Mouse (Mus musculus): ENCODE results near the gene Pnpla1. TPM values are rescaled to one million over a fixed set of nuclear protein-coding genes. Genes with fewer than 3 reads are reported as not detected.
"Not testable (repeated sequence)": the region's sequence is repeated elsewhere in the genome, so short reads cannot be mapped to it uniquely, and the experiment has no call there.

The Pnpla1 gene
- 0.38 and 0.53 TPM in 2 replicates for polyA plus RNA-seq (2015; fragmentation: Nextera tagmentation; extraction: Ambion mirVana)

- Histone ChIP-seq H3K27me3 (no peaks in the 10 kb centered on the region), H3K9ac (no peak within 1 kb of the TSS), H3K4me2 (replicated peaks) (no peak within 1 kb of the TSS), H3K9me3 (peaks cover 14% of the 10 kb centered on the region), H3K36me3 (no peaks in the 10 kb centered on the region), H3K4me1 (no peaks in the 10 kb centered on the region), H3K27ac (no peak within 1 kb of the TSS), H3K4me3 (no peak within 1 kb of the TSS)
- ATAC-seq (ENCODE audit: low FRiP score, low read depth): no peak
- 35% methylated on average over 12 of the region's 12 CpGs for WGBS
Observed at GRCm38 (mm10) chr17:28858205-28858604, at the start of gene Pnpla1. Pnpla1 (plus strand) TSS chr17:28858411.

- H3K36me3 ChIP-seq: peaks cover 79% of the 10 kb centered on the region
- H3K4me3 ChIP-seq: no peak overlapping the region
- WGBS: 98% methylated on average over 8 of the region's 8 CpGs
Observed at GRCm38 (mm10) chr17:28808714-28809113, 49.5 kb upstream of the Pnpla1 start.

GRCm38 (mm10) chr17:28809175-28809831 lies 48.9 kb upstream of the Pnpla1 start:
- no peak overlapping the region for H3K27ac ChIP-seq
- ATAC-seq (ENCODE audit: low FRiP score, low read depth): no peak
- H3K36me3 ChIP-seq: peaks cover 85% of the 10 kb centered on the region
- H3K27me3 ChIP-seq: no peaks in the 10 kb centered on the region
- no peaks in the 10 kb centered on the region for H3K9me3 ChIP-seq
- no peak overlapping the region for H3K4me3 ChIP-seq
- 98% methylated on average over 10 of the region's 10 CpGs for WGBS
- no peak overlapping the region for H3K4me2 ChIP-seq (replicated peaks)
- H3K4me1 ChIP-seq: no peaks in the 10 kb centered on the region
- H3K9ac ChIP-seq: no peak overlapping the region

More at GRCm38 (mm10) chr17:28808714-28809113, 49.5 kb upstream of the Pnpla1 start:
- ATAC-seq (ENCODE audit: low FRiP score, low read depth): no peak
- no peak overlapping the region for H3K4me2 ChIP-seq (replicated peaks)
- H3K4me1 ChIP-seq: no peaks in the 10 kb centered on the region
- H3K27ac ChIP-seq: no peak overlapping the region
- no peak overlapping the region for H3K9ac ChIP-seq
- no peaks in the 10 kb centered on the region for H3K9me3 ChIP-seq
- no peaks in the 10 kb centered on the region for H3K27me3 ChIP-seq

- no peak overlapping the region for H3K27ac ChIP-seq
- ATAC-seq (ENCODE audit: low FRiP score, low read depth): no peak
- 93% methylated on average over 10 of the region's 10 CpGs for WGBS
- no peaks in the 10 kb centered on the region for H3K4me1 ChIP-seq
- H3K9me3 ChIP-seq: no peaks in the 10 kb centered on the region
- H3K4me2 ChIP-seq (replicated peaks): no peak overlapping the region
- no peaks in the 10 kb centered on the region for H3K27me3 ChIP-seq
- no peak overlapping the region for H3K4me3 ChIP-seq
- peaks cover 97% of the 10 kb centered on the region for H3K36me3 ChIP-seq
- H3K9ac ChIP-seq: no peak overlapping the region
Observed at GRCm38 (mm10) chr17:28812345-28812744, 45.9 kb upstream of the Pnpla1 start.

- H3K4me1 ChIP-seq: no peaks in the 10 kb centered on the region
- WGBS: 91% methylated on average over 18 of the region's 18 CpGs
Observed at GRCm38 (mm10) chr17:28814529-28815097, 43.6 kb upstream of the Pnpla1 start.

GRCm38 (mm10) chr17:28815384-28816004 lies 42.7 kb upstream of the Pnpla1 start:
- H3K9me3 ChIP-seq: no peaks in the 10 kb centered on the region
- no peak overlapping the region for H3K9ac ChIP-seq
- H3K27ac ChIP-seq: no peak overlapping the region
- peaks cover 97% of the 10 kb centered on the region for H3K36me3 ChIP-seq
- H3K27me3 ChIP-seq: no peaks in the 10 kb centered on the region
- ATAC-seq (ENCODE audit: low FRiP score, low read depth): no peak
- no peak overlapping the region for H3K4me3 ChIP-seq
- H3K4me2 ChIP-seq (replicated peaks): no peak overlapping the region
- H3K4me1 ChIP-seq: no peaks in the 10 kb centered on the region
- 85% methylated on average over 10 of the region's 10 CpGs for WGBS

More at GRCm38 (mm10) chr17:28814529-28815097, 43.6 kb upstream of the Pnpla1 start:
- Histone ChIP-seq H3K27ac (no peak overlapping the region), H3K9ac (no peak overlapping the region), H3K9me3 (no peaks in the 10 kb centered on the region), H3K27me3 (no peaks in the 10 kb centered on the region), H3K4me3 (no peak overlapping the region), H3K4me2 (replicated peaks) (no peak overlapping the region), H3K36me3 (peaks cover 99% of the 10 kb centered on the region)
- ATAC-seq (ENCODE audit: low FRiP score, low read depth): no peak

- WGBS: 92% methylated on average over 10 of the region's 10 CpGs
- H3K36me3 ChIP-seq: peaks cover 97% of the 10 kb centered on the region
- H3K9ac ChIP-seq; H3K4me3 ChIP-seq; ATAC-seq (ENCODE audit: low FRiP score, low read depth); H3K27me3 ChIP-seq; H3K4me2 ChIP-seq (replicated peaks); H3K9me3 ChIP-seq; H3K27ac ChIP-seq; H3K4me1 ChIP-seq: not testable (repeated sequence)
Observed at GRCm38 (mm10) chr17:28816326-28816725, 41.9 kb upstream of the Pnpla1 start.

- Histone ChIP-seq H3K4me1 (no peaks in the 10 kb centered on the region), H3K36me3 (peaks cover 97% of the 10 kb centered on the region), H3K4me2 (replicated peaks) (no peak overlapping the region), H3K27me3 (no peaks in the 10 kb centered on the region), H3K4me3 (no peak overlapping the region), H3K27ac (no peak overlapping the region), H3K9ac (no peak overlapping the region), H3K9me3 (no peaks in the 10 kb centered on the region)
- ATAC-seq (ENCODE audit: low FRiP score, low read depth): no peak
- 93% methylated on average over 25 of the region's 25 CpGs for WGBS
Observed at GRCm38 (mm10) chr17:28816875-28817811, 41.1 kb upstream of the Pnpla1 start.

- no peak overlapping the region for H3K27ac ChIP-seq
- H3K9ac ChIP-seq: no peak overlapping the region
- H3K4me2 ChIP-seq (replicated peaks): no peak overlapping the region
- H3K4me3 ChIP-seq: no peak overlapping the region
- ATAC-seq (ENCODE audit: low FRiP score, low read depth): no peak
- no peaks in the 10 kb centered on the region for H3K9me3 ChIP-seq
- WGBS: 86% methylated on average over 2 of the region's 2 CpGs
- no peaks in the 10 kb centered on the region for H3K27me3 ChIP-seq
- peaks cover 97% of the 10 kb centered on the region for H3K36me3 ChIP-seq
- H3K4me1 ChIP-seq: no peaks in the 10 kb centered on the region
Observed at GRCm38 (mm10) chr17:28820189-28820588, 38.0 kb upstream of the Pnpla1 start.

GRCm38 (mm10) chr17:28823004-28823745 lies 35.0 kb upstream of the Pnpla1 start:
- Histone ChIP-seq H3K27me3 (no peaks in the 10 kb centered on the region), H3K4me2 (replicated peaks) (no peak overlapping the region), H3K9me3 (no peaks in the 10 kb centered on the region), H3K36me3 (peaks cover 98% of the 10 kb centered on the region), H3K4me3 (no peak overlapping the region), H3K27ac (no peak overlapping the region), H3K9ac (no peak overlapping the region), H3K4me1 (no peaks in the 10 kb centered on the region)
- 90% methylated on average over 13 of the region's 13 CpGs for WGBS
- ATAC-seq (ENCODE audit: low FRiP score, low read depth): no peak

- Histone ChIP-seq H3K27ac (no peak overlapping the region), H3K9me3 (no peaks in the 10 kb centered on the region), H3K36me3 (peaks cover 98% of the 10 kb centered on the region), H3K4me2 (replicated peaks) (no peak overlapping the region), H3K4me3 (no peak overlapping the region), H3K9ac (no peak overlapping the region), H3K4me1 (no peaks in the 10 kb centered on the region), H3K27me3 (no peaks in the 10 kb centered on the region)
- 87% methylated on average over 11 of the region's 11 CpGs for WGBS
- no peak for ATAC-seq (ENCODE audit: low FRiP score, low read depth)
Observed at GRCm38 (mm10) chr17:28823749-28824148, 34.5 kb upstream of the Pnpla1 start.
